Comparison of ENCODE assay signal across 8 mouse cellular contexts in genomic region chr14:119138786-119139100, GRCm38 (mm10). TPM values are rescaled to one million over a fixed set of nuclear protein-coding genes. Genes with fewer than 3 reads are reported as not detected.
DNase-seq lines count a peak whose midpoint lies in the region; ATAC-seq and TF ChIP-seq lines count a peak whose summit lies in the region.

No protein-coding gene starts in this region.

- H3K4me1 ChIP-seq in hindbrain, embryonic 10.5 days (replicated peaks) = peaks cover 22% of the 10 kb centered on the region
- no peaks in the 10 kb centered on the region for H3K4me1 ChIP-seq in lung, postnatal 0 days (ENCODE audit: insufficient read depth, low read depth, low read length)

- peak overlapping the region; percentile 73 for H3K4me3 ChIP-seq in gastrocnemius, adult 2 months
- H3K4me3 ChIP-seq in hindbrain, embryonic 10.5 days = peak overlapping the region; percentile 73
- peak overlapping the region; percentile 67 for H3K4me3 ChIP-seq in lung, postnatal 0 days (ENCODE audit: low read depth, low read length)

- H3K4me2 ChIP-seq in lung, postnatal 0 days (replicated peaks; ENCODE audit: low read depth, low read length) = peak overlapping the region; percentile 91

- H3K9ac ChIP-seq in lung, postnatal 0 days (replicated peaks; ENCODE audit: low read depth) = no peak overlapping the region; the same call in 1 of the 2 replicates

- H3K27ac ChIP-seq in gastrocnemius, adult 2 months = no peak overlapping the region
- H3K27ac ChIP-seq in hindbrain, embryonic 10.5 days = no peak overlapping the region
- no peak overlapping the region for H3K27ac ChIP-seq in lung, postnatal 0 days (ENCODE audit: low read length)

- intact Hi-C loops in gastrocnemius, adult 2 months (cut with DNase I) = no loop called here
- intact Hi-C loops in left cerebral cortex, postnatal 14 days (cut with DNase I) = no loop called here

- peaks cover 87% of the 10 kb centered on the region for H3K27me3 ChIP-seq in hindbrain, embryonic 10.5 days (ENCODE audit: insufficient read depth, poor library complexity, severe bottlenecking)
- 0 out of 2 replicates have a peak, but pooled peaks cover 8% of the 10 kb centered on the region for H3K27me3 ChIP-seq in lung, postnatal 0 days (replicated peaks; ENCODE audit: insufficient read depth, low read length)

- no peak for TF ChIP-seq CTCF in gastrocnemius, adult 2 months (IDR thresholded peaks at IDR 0.05)
- TF ChIP-seq CTCF in lung, postnatal 0 days (IDR thresholded peaks at IDR 0.05) = no peak

- no peaks in the 10 kb centered on the region for H3K9me3 ChIP-seq in hindbrain, embryonic 10.5 days
- no peaks in the 10 kb centered on the region for H3K9me3 ChIP-seq in lung, postnatal 0 days (ENCODE audit: low read length)

- peak; percentile 22 for DNase-seq in gastrocnemius, adult 2 months
- DNase-seq in gastrocnemius, adult 8-10 months (ENCODE audit: low spot score in 2 of 2) = no peak
- DNase-seq in right cerebral cortex, postnatal 25 days = peak; percentile 20
- no peak for DNase-seq in right cerebral cortex, postnatal 36 days (ENCODE audit: low spot score in 2 of 2)
- no peak for DNase-seq in hindbrain, embryonic 10.5 days (ENCODE audit: low spot score)
- DNase-seq in lung, postnatal 0 days (ENCODE audit: low spot score) = peak; percentile 18
- no peak for DNase-seq in frontal cortex, postnatal 14 days (ENCODE audit: low spot score in 2 of 2)
- no peak for DNase-seq in left cerebral cortex, postnatal 14 days (ENCODE audit: low spot score in 2 of 2)

- WGBS in hindbrain, embryonic 10.5 days = 2% methylated on average over 20 of the region's 20 CpGs
- 1% methylated on average over 18 of the region's 20 CpGs for WGBS in lung, postnatal 0 days

- H3K36me3 ChIP-seq in hindbrain, embryonic 10.5 days = no peaks in the 10 kb centered on the region
- no peaks in the 10 kb centered on the region for H3K36me3 ChIP-seq in lung, postnatal 0 days (ENCODE audit: insufficient read depth, low read length)

- ATAC-seq in lung, postnatal 0 days = no peak

- no peak for TF ChIP-seq EP300 in lung, postnatal 0 days (IDR thresholded peaks at IDR 0.05)

RNA-seq across cellular contexts. Expression of gene Hs6st3, which starts 0.6 kb away (rescaled TPM):
- not detected for total RNA-seq in gastrocnemius, adult 2 months (2021)
- under 1 TPM in 1 of 4 experiments, not detected in 3; 0.27 TPM for total RNA-seq in gastrocnemius, adult 8-10 months (2022)
- polyA plus RNA-seq in hindbrain, embryonic 10.5 days (2016; fragmentation: Nextera tagmentation; extraction: Ambion mirVana) = 0.09 TPM in 1 of 2 replicates, not detected in the other
- 0.66 and 0.69 TPM in 2 replicates for polyA plus RNA-seq in lung, postnatal 0 days (2015; fragmentation: Nextera tagmentation; extraction: Ambion mirVana)
- 10 to 100 TPM; 89.4 to 90.2 TPM for total RNA-seq in left cerebral cortex, postnatal 14 days (2021)

RNA-seq across cellular contexts. Expression of gene Uggt2, which starts 39.5 kb away (rescaled TPM):
- total RNA-seq in gastrocnemius, adult 2 months (2021) = 1 to 10 TPM; 7.1 to 7.5 TPM
- total RNA-seq in gastrocnemius, adult 8-10 months (2022) = 1 to 10 TPM; 6.6 to 8.7 (median 7.8) TPM
- 14.1 and 14.4 TPM in 2 replicates for polyA plus RNA-seq in hindbrain, embryonic 10.5 days (2016; fragmentation: Nextera tagmentation; extraction: Ambion mirVana)
- 4.8 and 5.9 TPM in 2 replicates for polyA plus RNA-seq in lung, postnatal 0 days (2015; fragmentation: Nextera tagmentation; extraction: Ambion mirVana)
- 10 to 100 TPM; 28.1 to 32.4 TPM for total RNA-seq in left cerebral cortex, postnatal 14 days (2021)

Comparison
In these comparisons a context has a peak if more than half of its experiments do, and no peak if none do; other contexts are left out.
1. DNase-seq: peak in gastrocnemius, adult 2 months (single experiment), right cerebral cortex, postnatal 25 days (single experiment) and lung, postnatal 0 days (single experiment); none in gastrocnemius, adult 8-10 months (0 of 2), right cerebral cortex, postnatal 36 days (0 of 2), hindbrain, embryonic 10.5 days (single experiment), frontal cortex, postnatal 14 days (0 of 2) and left cerebral cortex, postnatal 14 days (0 of 2).
2. RNA of gene Hs6st3, which starts 0.6 kb away (total RNA-seq): 89.4 to 90.2 TPM in left cerebral cortex, postnatal 14 days; not detected in gastrocnemius, adult 2 months and 0.27 TPM in gastrocnemius, adult 8-10 months; every median in the first group is over 10 times any median in the second.
3. Peak in every context shown above with its lines, with median percentiles within 50 percentile points of each other: H3K4me3 ChIP-seq.